Comparison of ENCODE assay signal across 8 mouse cellular contexts in the genomic region with DNA sequence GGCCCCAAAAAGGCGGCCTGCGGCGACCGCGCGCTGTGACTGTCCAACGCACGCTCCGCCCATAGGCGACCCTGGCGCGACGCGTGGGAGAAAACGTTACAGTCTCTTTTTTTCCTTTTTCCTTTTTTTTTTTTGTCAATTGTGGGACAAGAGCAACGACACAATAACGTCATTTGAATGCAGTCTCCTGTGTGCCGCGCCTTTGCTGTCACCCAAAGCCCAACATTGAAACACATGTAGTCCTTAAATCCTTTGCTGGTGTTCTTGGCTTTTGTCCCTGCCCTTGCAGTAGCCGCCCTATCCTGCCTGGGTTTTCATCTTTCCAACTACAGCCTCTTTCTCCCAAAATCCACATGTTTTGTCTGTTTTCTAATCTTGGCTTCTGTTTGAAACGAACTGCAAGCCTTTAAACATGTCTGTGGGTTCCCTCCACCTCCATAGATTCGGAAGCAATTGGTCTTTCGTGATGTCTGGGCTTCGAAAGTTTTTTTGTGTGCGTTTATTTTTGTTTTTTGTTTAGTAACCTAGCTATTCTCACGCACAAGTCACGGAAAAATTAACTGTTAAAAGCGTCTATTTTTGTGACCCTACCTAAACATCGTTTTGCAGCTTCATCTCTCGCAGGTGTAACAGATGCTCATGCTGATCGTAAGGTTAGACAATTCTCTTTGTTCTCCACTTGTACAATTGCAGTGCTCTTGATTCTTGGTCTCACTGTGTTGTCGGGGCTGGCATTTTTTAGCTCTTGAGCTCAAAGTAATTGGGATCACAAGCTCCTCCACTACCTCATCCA. TPM values are rescaled to one million over a fixed set of nuclear protein-coding genes. Genes with fewer than 3 reads are reported as not detected.
A peak's percentile ranks its signal among the peaks of the same experiment; 100 is the strongest.
DNase-seq lines count a peak whose midpoint lies in the region; ATAC-seq and TF ChIP-seq lines count a peak whose summit lies in the region.

No protein-coding gene starts in this region.

- H3K9ac ChIP-seq in lung, postnatal 0 days (replicated peaks; ENCODE audit: low read depth): peak overlapping the region; percentile 51
- peak overlapping the region; percentile 79 for H3K9ac ChIP-seq in hindbrain, embryonic 14.5 days
- H3K9ac ChIP-seq in midbrain, postnatal 0 days (replicated peaks; ENCODE audit: low read length, poor library complexity, severe bottlenecking): peak overlapping the region; percentile 66

- WGBS in lung, postnatal 0 days: 11% methylated on average over 20 of the region's 32 CpGs
- 11% methylated on average over 29 of the region's 32 CpGs for WGBS in hindbrain, embryonic 14.5 days
- 17% methylated on average over 31 of the region's 32 CpGs for WGBS in midbrain, postnatal 0 days

- no peak for ATAC-seq in lung, postnatal 0 days
- ATAC-seq in hindbrain, embryonic 14.5 days (ENCODE audit: low FRiP score): no peak; the same call in 1 of the 2 replicates
- ATAC-seq in midbrain, postnatal 0 days (ENCODE audit: low FRiP score): peak; percentile 38

- H3K4me3 ChIP-seq in lung, postnatal 0 days (ENCODE audit: low read depth, low read length): peak overlapping the region; percentile 56
- H3K4me3 ChIP-seq in hindbrain, embryonic 14.5 days (replicated peaks; ENCODE audit: low read length): peak overlapping the region; percentile 57
- H3K4me3 ChIP-seq in midbrain, postnatal 0 days (ENCODE audit: low read depth, low read length): peak overlapping the region; percentile 57

- H3K27me3 ChIP-seq in lung, postnatal 0 days (replicated peaks; ENCODE audit: insufficient read depth, low read length): no peaks in the 10 kb centered on the region
- H3K27me3 ChIP-seq in hindbrain, embryonic 14.5 days (ENCODE audit: control insufficient read depth, insufficient read depth, low read length): peaks cover 8% of the 10 kb centered on the region; the same call in 1 of the 2 replicates
- H3K27me3 ChIP-seq in midbrain, postnatal 0 days (ENCODE audit: insufficient read depth, low read length): no peaks in the 10 kb centered on the region

- H3K4me1 ChIP-seq in lung, postnatal 0 days (ENCODE audit: insufficient read depth, low read depth, low read length): no peaks in the 10 kb centered on the region
- peaks cover 10% of the 10 kb centered on the region for H3K4me1 ChIP-seq in hindbrain, embryonic 14.5 days (replicated peaks; ENCODE audit: control insufficient read depth, insufficient read depth, low read length)
- no peaks in the 10 kb centered on the region for H3K4me1 ChIP-seq in midbrain, postnatal 0 days (ENCODE audit: insufficient read depth, low read length)

- H3K9me3 ChIP-seq in lung, postnatal 0 days (ENCODE audit: low read length): no peaks in the 10 kb centered on the region
- no peaks in the 10 kb centered on the region for H3K9me3 ChIP-seq in hindbrain, embryonic 14.5 days (ENCODE audit: control insufficient read depth, low read length)
- H3K9me3 ChIP-seq in midbrain, postnatal 0 days (ENCODE audit: low read length): no peaks in the 10 kb centered on the region

- DNase-seq in cerebellum, adult 11 months: peak; percentile 9
- no peak for DNase-seq in cerebellum, adult 18-20 months
- DNase-seq in lung, postnatal 0 days (ENCODE audit: low spot score): no peak
- no peak for DNase-seq in lung, postnatal 10 days
- peak; percentile 40 for DNase-seq in hindbrain, embryonic 14.5 days (ENCODE audit: low spot score)
- DNase-seq in midbrain, postnatal 0 days (ENCODE audit: low spot score): peak; percentile 10
- DNase-seq in layer of hippocampus, postnatal 10 days (ENCODE audit: low spot score in 2 of 2): no peak
- DNase-seq in left cerebral cortex, postnatal 10 days (ENCODE audit: extremely low spot score in 1 of 2, low spot score in 2 of 2): no peak

- intact Hi-C loops in left cerebral cortex, postnatal 10 days (cut with DNase I): loop anchor here (5.0 kb wide), 1 partner anchor 80 kb away; no protein-coding TSS in a partner anchor

- TF ChIP-seq EP300 in lung, postnatal 0 days (IDR thresholded peaks at IDR 0.05): no peak

- no peaks in the 10 kb centered on the region for H3K36me3 ChIP-seq in lung, postnatal 0 days (ENCODE audit: insufficient read depth, low read length)
- H3K36me3 ChIP-seq in hindbrain, embryonic 14.5 days (replicated peaks; ENCODE audit: control insufficient read depth, insufficient read depth): no peaks in the 10 kb centered on the region
- H3K36me3 ChIP-seq in midbrain, postnatal 0 days (ENCODE audit: insufficient read depth, low read length): no peaks in the 10 kb centered on the region

- peak overlapping the region; percentile 52 for H3K4me2 ChIP-seq in lung, postnatal 0 days (replicated peaks; ENCODE audit: low read depth, low read length)
- H3K4me2 ChIP-seq in hindbrain, embryonic 14.5 days (replicated peaks): peak overlapping the region; percentile 66
- H3K4me2 ChIP-seq in midbrain, postnatal 0 days (ENCODE audit: low read depth, low read length, poor library complexity, severe bottlenecking): peak overlapping the region; percentile 51

- peak overlapping the region; percentile 95 for H3K27ac ChIP-seq in lung, postnatal 0 days (ENCODE audit: low read length)
- peak overlapping the region; percentile 97 for H3K27ac ChIP-seq in hindbrain, embryonic 14.5 days
- peak overlapping the region; percentile 91 for H3K27ac ChIP-seq in midbrain, postnatal 0 days (ENCODE audit: low read depth, low read length)

- no peak for TF ChIP-seq CTCF in lung, postnatal 0 days (IDR thresholded peaks at IDR 0.05)
- TF ChIP-seq CTCF in midbrain, postnatal 0 days (IDR thresholded peaks at IDR 0.05): no peak

RNA-seq across cellular contexts. Expression of gene Med14, which starts 0.7 kb away (rescaled TPM):
- 5.3 TPM in 2 replicates for polyA plus RNA-seq in lung, postnatal 0 days (2015; fragmentation: Nextera tagmentation; extraction: Ambion mirVana)
- 23.2 and 25.0 TPM in 2 replicates for polyA plus RNA-seq in hindbrain, embryonic 14.5 days (2014; fragmentation: Nextera tagmentation; extraction: Ambion mirVana)
- 24.9 and 37.5 TPM in 2 replicates for total RNA-seq in midbrain, postnatal 0 days (2014; rRNA removed)
- 7.6 and 9.1 TPM in 2 replicates for polyA plus RNA-seq in midbrain, postnatal 0 days (2015; fragmentation: Nextera tagmentation; extraction: Ambion mirVana)
- total RNA-seq in layer of hippocampus, postnatal 10 days (2021): 10 to 100 TPM; 69.1 TPM
- 10 to 100 TPM; 68.1 to 73.7 TPM for total RNA-seq in left cerebral cortex, postnatal 10 days (2021)

Comparison
In these comparisons a context has a peak if more than half of its experiments do, and no peak if none do; other contexts are left out.
1. DNase-seq: peak in cerebellum, adult 11 months (single experiment), hindbrain, embryonic 14.5 days (single experiment) and midbrain, postnatal 0 days (single experiment); none in cerebellum, adult 18-20 months (0 of 2), lung, postnatal 0 days (single experiment), lung, postnatal 10 days (single experiment), layer of hippocampus, postnatal 10 days (0 of 2) and left cerebral cortex, postnatal 10 days (0 of 2).
2. Peak in every context shown above with its lines, with median percentiles within 50 percentile points of each other: H3K27ac ChIP-seq, H3K4me2 ChIP-seq, H3K4me3 ChIP-seq and H3K9ac ChIP-seq.